Mouse (Mus musculus): ENCODE measurements around the gene Gzmm.
"Not testable (repeated sequence)": the region's sequence is repeated elsewhere in the genome, so short reads cannot be mapped to it uniquely, and the experiment has no call there.

Gzmm gene

GRCm38 (mm10) chr10:79681591-79682245 lies 7.1 kb upstream of the Gzmm start, which contains the start of gene Cdc34:
TSS of gene Cdc34 (plus strand) at chr10:79682195.
- DNase-seq, result peak; percentile 99

GRCm38 (mm10) chr10:79682551-79682915 lies 6.3 kb upstream of the Gzmm start:
- DNase-seq, result peak; percentile 47 to 60

- peak; percentile 84 to 88 for DNase-seq
These were observed 5.8 kb upstream of the Gzmm start for GRCm38 (mm10) chr10:79682916-79683582.

- no peak for DNase-seq
These were observed 4.8 kb upstream of the Gzmm start for GRCm38 (mm10) chr10:79683726-79684640.

- DNase-seq, result no peak
These were observed 3.8 kb upstream of the Gzmm start for GRCm38 (mm10) chr10:79684770-79685600.

- no peak for DNase-seq
These were observed 2.6 kb upstream of the Gzmm start for GRCm38 (mm10) chr10:79686219-79686618.

GRCm38 (mm10) chr10:79686691-79687090 lies 2.1 kb upstream of the Gzmm start:
- DNase-seq, result no peak

- no peak for DNase-seq
These were observed 1.3 kb upstream of the Gzmm start for GRCm38 (mm10) chr10:79687513-79687912.

GRCm38 (mm10) chr10:79689178-79689577 lies 358 bp downstream of the Gzmm start:
- no peak for DNase-seq

- no peak for DNase-seq
These were observed 3.2 kb downstream of the Gzmm start for GRCm38 (mm10) chr10:79691986-79692548.

- no peak for DNase-seq
These were observed 5.0 kb downstream of the Gzmm start for GRCm38 (mm10) chr10:79693580-79694378.

- DNase-seq, result no peak
These were observed 5.5 kb downstream of the Gzmm start for GRCm38 (mm10) chr10:79694379-79694655.

- DNase-seq, result peak; percentile 88 to 90
These were observed 6.7 kb downstream of the Gzmm start for GRCm38 (mm10) chr10:79695231-79696128.

GRCm38 (mm10) chr10:79696129-79696651 lies 7.4 kb downstream of the Gzmm start:
- peak in 1 of 2 experiments; percentile 53 for DNase-seq

GRCm38 (mm10) chr10:79697916-79698315 lies 9.1 kb downstream of the Gzmm start:
- no peak for DNase-seq

- no peak for DNase-seq
These were observed 9.6 kb downstream of the Gzmm start for GRCm38 (mm10) chr10:79698459-79698858.

GRCm38 (mm10) chr10:79700676-79701075 lies 11.9 kb downstream of the Gzmm start:
- DNase-seq, result peak in 1 of 2 experiments; percentile 49

GRCm38 (mm10) chr10:79701443-79702129 lies 12.8 kb downstream of the Gzmm start:
- DNase-seq, result peak in 1 of 2 experiments; percentile 43

- not testable (repeated sequence) for DNase-seq
These were observed 14.2 kb downstream of the Gzmm start for GRCm38 (mm10) chr10:79702970-79703369.
